Mouse (Mus musculus): ENCODE results near the gene Rcc2.

The Rcc2 gene

DNA sequence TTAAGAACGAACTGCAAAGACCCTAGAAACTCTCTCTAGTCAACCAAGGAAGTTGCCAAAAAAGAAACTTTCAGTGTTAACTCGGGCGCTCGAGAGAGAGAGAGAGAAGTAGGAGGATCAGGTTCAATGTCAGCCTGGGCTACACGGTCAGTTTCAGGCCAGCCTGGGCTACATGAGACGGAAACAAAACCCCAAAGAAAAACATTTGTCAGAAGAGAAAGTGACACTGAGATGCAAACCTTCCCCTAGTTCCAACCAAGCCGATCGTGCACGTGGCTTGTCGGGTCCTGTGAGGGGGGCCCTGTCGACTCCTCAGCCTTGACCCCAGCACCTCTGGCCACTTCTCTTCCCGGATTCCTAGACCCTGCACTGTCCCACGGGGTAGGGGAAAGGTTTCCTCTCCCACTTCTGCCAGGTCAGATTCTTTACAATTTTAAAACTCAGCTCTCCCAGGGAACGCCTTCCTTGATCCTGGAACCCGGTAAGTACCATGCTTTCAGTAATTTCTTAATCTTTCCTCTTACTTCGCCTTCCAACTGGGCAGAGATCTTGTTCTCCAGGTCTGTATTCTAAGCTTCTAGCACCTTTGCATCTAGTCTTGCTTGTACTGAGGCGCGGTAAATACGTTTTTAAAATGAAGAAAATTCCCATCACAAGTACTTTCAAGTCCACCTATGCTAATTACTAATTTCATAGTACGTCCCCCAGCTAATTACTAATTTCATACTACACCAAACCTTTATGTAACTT, at the start of gene Rcc2:
TSS of gene Rcc2 (plus strand) at position 273 of the 750 bp plus-strand sequence.
- no peak for DNase-seq

DNA sequence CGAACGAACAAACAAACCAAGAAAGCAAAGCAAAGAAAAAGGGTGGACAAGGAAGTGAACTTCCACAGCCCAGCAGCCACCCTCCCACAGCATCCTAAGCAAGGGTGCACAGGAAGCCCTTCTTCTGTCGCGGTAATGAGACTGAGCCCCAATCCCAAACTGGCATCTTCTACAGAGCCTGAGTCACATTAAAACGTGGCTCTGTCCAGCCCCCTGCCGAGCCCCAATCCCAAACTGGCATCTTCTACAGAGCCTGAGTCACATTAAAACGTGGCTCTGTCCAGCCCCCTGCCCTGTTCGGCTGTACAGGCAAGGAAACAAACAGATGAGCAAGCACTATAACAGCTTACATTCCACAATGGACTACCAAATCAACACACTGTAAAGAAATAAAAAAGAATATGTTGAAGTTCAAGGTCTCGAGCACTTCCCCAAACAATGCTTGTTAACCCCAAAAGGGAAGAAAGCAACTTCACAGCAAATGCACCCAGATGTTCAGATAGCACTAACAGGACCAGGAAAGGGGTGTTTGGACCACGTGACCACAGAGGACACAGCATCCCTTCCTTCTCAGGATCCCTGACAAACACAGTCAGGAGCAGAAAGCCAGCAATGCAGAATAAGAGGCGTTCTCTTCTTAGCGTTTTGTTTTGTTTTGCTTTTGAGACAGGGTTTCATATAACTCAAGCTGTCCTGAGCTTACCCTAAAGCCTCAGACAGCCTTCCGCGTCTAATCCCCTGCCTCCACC, 46.3 kb upstream of the Rcc2 start:
- DNase-seq: no peak

DNA sequence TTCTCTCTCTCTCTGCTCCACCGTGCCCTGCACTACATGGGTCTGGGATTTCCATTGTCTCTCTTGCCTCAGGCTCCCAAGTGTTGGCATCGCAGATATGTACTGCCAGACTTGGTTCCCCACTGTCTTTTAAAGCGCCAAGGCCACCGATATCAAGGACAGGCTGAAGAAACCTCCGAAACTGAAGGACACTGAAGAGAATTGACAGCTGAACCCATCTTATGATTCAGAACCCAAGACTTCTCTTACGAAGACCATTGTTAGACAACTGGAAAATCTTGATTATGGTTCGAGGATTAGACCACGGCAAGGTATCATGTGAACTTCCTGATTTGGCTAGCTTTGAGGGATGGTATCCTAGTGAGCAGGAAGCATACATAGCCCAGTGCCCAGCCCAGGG, 45.5 kb upstream of the Rcc2 start:
- no peak for DNase-seq

DNA sequence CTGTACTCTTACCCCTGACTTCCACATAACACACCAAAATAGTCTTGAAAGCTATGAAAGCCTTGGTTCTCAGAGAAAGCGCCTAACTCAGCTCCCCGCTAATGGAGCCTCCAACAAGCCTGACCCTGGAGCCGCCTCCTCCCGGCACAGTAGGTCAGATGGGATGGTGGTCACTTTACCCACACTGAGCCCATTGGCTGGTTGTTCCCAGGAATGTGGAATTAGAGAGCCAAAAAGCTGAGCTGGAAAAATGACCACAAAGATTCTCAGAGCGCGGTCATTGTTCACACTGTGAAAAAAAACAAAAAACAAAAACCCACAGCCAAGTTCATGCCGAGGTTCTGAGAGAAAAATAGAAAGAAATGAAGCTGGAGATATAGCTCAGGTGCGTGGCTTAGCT, 43.8 kb upstream of the Rcc2 start:
- DNase-seq: no peak

DNA sequence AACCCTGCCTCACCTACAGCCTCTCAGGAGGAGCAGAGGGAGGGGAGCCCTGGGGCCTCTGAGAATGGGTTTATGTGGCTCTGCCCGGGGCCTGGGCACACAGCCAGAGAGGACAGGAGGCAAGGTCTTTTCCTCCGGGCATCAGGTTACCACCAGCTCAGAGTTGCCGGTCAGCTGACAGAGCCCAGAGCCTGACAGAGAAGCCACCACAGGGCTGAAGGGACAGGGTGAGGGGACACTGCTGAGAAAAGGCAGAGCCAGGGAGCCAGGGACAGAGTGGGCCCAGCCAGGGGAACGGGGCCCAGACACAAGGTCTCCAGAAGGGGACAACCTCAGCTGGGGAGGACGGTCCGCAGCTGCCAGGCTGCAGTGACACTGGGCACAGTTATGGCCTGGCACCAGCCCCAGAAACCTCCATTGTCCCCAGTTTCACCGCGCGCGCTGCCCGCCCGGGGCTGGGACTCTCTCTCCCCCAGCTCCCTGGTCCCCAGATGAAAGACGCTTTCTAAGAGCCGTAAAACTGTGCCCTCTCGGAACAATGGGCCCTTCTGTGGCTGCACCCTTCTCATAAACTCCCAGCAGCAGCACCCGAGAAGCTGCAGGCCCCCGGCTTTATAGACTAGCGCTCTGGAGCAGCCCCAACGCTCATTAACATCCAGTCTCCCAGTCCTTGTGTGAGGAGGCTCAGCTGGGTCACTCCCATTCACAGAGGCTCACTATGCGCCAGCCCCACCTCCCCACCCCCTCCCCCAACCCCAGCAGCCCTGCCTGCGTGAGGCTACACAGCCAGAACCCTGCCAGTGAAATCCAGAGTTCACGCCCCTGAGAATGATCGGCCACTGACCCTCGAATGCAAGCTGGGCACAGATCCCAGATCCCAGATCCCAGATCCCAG, 42.4 kb upstream of the Rcc2 start:
- peak; percentile 87 for DNase-seq

DNA sequence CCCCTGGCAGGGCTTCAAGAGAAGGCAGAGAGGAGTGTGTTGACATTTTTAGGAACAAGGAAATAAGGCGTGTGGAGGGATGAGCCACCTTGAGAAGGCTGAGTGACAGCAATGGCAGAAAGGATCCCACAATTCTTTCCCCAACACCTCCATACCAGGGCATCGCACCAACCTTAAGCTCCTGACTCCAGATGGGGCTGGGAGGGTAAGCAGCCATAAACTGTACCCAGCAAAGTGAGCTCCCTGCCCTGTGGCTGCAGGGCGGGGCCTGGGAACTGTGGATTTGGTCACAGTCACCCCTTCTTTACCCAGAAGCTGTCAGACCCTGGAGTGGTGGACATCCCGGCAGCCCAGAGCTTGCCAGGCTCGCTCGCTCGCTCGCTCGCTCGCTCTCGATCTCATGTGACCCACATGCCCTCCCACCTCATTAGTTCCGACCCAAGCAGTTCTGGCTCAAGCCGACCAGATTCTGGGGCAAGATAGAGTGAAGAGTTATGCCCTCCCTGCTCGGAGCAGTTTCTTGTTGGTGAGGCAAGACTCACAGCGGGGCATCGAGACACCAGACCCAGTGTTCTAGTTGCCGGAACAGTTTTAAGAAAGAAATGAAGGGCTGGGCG, 38.8 kb upstream of the Rcc2 start:
- no peak for DNase-seq

DNA sequence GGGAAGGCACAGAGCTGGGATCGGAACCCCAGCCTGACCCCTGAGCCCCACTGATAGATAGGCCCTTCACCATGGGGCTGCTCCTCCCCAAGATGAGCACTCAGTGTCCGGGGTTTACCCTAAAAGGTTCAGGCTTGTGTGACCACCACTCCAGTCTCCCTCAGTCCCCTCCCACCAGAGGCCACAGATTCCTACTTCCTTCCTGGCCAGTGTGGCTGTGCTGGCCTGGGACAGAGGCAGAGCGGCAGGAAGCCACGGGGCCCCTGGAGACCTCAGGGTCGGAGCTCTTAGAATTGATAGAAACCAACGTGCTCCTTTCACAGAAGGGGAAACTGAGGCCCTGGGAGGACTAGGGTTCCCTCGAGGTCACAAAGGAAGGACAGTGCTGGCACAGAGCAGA, 37.9 kb upstream of the Rcc2 start:
- DNase-seq: peak; percentile 42

DNA sequence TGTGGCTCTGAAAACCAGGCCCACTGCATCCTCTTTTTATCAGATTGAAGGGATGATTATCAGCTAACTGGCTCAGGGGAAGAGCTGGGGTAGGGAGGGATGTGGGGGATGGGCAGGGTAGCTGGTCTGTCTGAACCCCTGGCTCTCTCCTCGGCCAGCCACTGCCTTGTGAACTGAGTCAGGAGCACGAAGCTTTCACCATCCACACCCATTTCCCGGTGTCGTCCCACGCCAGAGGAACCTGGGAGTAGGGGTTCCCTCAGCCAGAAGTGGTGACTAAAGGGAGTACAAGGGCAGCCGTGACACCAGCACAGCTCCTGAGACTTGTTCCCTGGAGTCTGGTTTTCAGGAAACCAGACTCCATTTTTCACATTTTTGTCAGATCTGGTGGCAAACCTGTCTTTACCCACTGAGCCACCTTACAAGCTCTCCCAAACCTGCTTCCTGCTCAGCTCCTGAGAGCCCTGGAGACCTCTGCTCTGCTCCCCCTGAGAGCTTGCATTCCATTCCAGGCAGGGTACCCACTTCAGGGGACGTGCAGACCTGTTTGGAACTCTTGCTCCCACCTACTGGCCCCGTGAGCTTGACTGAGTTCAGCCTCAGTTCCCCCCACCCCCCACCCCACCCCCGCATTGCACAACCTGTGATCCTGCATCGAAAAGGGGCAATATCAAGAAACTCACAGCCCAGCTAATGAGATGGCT, 37.3 kb upstream of the Rcc2 start:
- no peak for DNase-seq

DNA sequence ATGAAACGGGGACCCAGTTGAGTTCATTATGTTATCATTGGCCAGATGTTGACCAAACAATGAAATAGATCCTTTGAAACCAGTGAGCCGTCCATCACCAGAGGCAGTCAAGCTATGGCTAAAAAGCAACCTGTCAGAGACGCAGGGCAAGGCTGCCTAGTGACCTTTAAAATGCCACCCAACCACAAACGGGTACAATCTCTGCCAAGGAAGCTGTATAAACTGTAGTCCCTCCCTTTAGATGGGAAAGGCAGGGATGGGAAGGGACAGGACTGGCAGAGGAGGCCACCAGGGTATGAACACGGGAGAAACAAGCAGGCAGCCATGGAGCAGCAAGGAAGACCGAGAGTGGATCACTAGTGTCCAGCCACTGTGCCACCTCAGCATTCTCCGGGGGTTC, 35.3 kb upstream of the Rcc2 start:
- DNase-seq: no peak

DNA sequence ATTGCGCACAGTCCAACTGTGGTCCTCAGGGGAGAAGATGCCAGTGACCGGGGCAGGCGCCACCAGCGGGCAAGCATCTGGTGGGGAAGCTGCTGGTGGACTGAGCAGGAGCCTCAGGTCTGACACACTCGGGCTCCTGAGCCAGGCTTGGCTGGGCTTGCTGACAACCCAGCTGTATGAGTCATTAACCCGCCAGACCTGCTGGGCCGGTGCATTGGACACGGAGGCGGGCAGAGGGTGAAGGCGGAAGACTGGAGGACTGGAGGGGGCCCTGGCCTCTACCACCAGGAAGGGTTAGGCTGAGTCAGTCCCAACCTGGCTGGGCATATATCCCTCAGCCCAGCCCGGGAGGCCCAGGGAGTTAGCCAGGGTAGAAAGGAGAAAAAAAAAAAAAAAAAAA, 34.6 kb upstream of the Rcc2 start, which contains the start of gene Arhgef10l:
TSS of gene Arhgef10l (minus strand) at position 253 of the 400 bp plus-strand sequence.
- DNase-seq: peak; percentile 81

DNA sequence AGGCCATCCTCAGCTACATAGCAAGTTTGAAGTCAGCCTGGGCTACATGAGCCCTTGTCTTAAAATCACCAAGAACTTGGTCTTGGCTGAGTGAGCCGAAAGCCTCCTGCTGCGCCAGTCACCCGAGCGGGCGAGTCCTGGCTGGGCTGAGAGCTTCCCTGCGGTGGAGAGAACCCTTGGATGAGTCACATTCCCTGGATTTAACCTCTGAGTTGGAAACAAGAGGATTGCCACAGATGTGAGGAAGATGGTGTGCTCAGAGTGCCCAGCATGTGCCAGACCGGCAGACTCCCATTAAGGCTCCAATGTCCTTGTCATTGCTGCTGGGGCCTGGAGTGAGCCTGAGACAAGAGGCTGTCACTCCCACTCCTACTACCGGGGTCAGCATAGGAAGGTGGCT, 32.5 kb upstream of the Rcc2 start:
- DNase-seq: no peak

DNA sequence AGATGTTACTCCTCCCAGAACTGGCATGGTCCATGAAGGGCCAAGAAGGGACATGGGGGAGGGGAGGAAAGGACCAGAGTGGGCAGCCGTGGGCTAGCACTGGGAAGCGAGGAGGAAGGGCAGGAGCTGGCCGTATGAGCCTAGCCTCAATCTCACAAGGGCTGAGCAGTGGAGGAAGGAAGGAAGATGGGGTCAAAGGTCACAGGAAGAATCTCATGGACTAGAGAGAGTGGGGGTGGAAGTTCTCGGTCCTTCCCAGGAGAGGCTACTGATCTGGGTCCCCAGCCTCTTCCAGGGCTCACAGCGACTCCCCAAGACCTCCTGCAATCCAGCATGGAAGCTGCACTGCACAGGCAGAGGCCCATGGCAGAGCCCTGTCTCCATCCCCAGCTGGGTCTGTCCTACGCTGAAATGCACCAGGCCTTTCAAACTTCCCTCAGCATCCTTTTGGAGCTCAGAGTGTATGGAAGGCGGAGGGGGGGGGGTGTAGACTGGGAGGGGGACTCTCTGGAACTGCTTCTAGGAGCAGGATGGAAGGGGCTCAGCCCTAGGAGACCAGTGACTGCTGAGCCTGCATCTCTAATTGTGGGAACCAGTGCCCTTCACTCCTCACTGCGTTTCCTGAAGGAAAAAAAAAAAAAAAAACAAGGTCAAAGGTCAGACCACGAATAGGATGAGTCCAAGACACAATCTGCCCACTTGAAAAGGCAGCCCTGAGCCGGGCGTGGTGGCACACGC, 26.6 kb upstream of the Rcc2 start:
- no peak for DNase-seq

DNA sequence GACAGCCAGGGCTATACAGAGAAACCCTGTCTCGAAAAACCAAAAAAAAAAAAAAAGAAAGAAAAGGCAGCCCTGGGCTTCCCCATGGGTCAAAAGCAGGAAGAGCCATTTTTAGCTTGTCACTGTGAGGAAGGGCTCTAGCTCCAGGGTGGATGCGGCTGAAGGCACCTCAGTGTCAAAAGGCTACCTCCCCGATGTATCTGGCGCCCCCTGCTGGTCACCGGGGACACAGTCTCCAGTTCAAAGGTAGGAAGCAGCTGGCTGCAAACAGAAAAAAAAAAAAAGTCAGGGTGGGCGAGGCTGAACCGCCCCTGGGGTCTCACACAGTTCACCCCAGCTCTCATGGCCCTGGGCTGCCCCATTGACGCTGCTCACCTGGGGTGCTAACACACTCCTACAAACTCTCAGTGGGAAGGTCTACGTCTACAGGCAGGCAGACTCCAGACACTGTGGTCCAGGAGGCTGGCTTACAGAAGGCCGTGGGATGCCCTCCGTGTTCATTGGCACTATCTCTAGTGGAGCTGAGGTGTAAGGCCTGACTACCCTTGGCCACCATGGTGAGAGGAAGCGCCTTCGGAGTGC, 25.9 kb upstream of the Rcc2 start:
- peak; percentile 76 for DNase-seq

DNA sequence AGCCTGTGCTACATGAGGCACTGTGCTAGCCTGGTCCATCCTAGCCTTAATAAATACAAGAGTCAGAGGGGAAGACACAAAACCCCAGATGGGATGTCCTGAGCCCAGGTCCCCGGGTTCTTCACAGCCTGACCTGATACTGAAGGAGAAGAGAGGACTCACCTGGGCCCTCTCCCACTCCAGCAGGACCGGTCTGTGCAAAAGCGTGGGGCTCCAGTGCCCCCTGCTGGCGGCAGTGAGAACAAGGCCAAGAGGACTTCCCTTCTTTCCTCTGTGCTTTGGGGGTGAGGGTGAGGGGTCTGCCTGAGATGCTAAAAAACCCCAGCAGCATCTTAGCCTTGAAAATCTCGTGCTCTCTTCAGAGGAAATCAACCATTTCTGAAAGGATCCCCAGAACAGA, 21.3 kb upstream of the Rcc2 start:
- no peak for DNase-seq

DNA sequence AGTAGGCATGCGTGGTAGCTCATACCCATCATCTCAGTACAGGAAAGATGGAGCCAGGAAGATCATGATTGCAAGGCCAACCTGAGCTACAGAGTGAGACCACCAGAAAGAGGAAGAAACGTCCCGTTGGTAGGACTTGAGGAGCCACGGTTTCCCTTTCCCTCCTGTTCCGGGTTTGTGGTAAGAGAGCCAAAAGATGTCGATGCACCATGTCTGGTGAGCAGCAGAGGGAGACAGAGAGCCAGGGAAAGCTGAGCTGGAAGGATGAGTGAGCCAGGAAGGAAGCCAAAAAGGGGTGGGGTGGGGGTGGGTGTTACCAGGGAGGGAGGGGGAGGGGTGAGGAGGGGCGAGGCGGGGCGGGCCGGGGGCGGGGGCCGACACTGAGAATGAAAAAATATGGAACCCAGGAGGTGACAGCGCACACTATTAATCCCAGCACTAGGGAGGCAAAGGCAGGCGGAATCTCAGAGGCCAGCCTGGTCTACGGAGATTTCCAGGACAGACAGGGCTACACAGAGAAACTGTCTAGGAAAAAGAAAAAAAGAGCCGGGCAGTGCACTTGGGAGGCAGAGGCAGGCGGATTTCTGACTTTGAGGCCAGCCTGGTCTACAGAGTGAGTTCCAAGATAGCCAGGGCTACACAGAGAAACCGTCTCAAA, 20.5 kb upstream of the Rcc2 start:
- DNase-seq: peak; percentile 86

DNA sequence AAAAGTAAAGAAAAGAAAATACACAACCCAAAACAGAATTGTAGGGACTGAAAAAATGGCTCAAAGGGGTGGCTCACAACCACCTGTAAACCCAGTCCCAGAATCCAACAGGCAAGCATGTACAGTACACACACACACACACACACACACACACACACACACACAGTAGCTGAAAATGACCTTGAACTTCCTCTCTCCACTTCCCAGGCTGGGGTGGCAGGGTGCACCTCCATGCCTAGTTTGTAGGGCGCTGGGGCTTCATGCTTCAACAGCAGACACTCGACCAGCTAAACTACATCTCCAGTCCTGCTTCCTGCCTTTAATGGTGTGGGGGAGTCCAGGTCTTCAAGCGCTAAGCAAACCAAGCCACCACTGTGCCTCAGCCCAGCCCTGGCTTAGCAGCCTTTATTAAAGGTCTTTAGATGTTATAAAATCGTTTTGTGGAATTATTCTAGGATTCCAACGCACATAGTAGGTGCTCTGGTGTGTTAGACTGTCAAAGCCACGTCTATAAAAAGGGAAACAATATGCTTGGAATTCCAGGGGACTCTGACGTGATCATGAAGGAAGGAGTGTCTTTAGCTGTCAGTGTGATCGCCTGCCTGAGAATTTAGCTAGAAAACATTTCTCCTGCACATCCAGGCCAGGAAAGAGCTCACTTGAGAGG, 19.5 kb upstream of the Rcc2 start:
- no peak for DNase-seq

DNA sequence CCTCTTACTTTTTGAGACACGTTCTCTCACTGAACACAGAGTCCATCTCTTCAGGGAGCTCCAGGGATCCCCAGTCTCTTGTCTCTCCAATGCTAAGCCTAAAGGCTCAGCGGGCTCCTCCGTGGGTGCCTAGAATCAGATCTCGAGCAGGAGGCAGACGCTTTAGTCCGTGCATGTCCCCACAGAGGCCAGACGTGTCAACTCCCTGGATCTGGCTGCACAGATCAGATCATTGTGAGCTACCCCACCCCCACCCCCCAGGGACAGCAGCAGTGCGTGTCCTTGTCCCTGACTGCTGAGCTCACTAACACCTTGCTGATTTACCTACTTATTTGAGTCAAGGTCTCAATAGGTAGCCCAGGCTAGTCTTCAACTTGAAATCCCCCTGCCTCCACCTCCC, 16.7 kb upstream of the Rcc2 start:
- no peak for DNase-seq

DNA sequence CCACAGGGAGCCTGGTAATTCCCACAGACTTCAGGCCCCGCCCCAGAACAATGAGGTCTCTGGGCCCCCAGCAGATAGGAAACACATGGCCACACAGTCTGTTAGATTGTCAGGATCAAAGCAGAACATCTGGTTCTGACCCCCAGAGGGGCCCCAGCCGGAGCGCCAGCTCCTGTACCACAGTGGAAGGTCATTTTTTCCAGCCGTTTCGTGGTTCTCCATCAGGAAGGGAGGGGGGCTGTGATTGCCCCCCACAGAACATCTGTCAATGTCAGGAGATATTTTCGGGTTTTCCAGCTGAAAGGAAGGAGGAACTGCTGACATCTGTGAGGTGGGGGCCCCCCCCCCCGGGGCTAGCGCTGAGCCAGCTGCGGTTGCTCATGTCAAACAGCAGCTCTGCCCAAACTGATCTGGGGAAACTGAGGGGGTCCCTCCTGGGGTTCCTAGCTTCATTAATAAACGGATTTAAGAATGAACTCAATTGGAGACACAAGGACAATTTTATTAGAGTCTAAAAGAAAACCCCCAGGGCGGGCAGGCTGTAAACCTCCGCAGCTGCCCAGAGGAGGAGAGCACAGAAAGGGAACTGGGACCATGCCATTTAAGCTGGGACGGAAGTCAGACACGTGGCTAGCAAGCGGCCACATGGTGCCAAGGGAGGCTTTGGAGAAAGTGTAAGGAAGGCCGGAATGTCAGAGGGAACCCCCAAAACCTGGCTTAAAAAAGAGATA, 16.0 kb upstream of the Rcc2 start:
- DNase-seq: peak; percentile 44

DNA sequence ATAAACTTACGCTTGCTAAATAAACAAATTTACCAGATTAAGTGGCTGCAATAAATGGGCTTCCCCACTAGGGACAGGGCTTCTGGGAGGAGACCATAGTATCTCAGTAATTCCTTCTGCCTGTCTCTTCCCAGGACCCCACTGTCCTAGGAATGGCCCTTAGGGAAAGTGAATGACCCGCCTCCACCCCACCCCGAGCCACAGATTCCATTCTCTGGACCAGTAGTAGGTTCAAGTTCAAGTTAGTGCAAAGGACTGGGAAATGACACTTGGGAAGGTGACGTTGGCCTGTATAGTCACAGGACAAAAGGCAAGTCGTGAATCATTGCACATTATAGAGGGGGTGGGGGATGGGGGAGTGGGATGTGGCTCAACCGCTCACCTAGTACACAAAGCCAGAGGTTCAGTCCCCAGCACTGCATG, 15.4 kb upstream of the Rcc2 start:
- no peak for DNase-seq
